Mouse (Mus musculus): ENCODE data around the gene Fbln1.

Fbln1 gene

DNA sequence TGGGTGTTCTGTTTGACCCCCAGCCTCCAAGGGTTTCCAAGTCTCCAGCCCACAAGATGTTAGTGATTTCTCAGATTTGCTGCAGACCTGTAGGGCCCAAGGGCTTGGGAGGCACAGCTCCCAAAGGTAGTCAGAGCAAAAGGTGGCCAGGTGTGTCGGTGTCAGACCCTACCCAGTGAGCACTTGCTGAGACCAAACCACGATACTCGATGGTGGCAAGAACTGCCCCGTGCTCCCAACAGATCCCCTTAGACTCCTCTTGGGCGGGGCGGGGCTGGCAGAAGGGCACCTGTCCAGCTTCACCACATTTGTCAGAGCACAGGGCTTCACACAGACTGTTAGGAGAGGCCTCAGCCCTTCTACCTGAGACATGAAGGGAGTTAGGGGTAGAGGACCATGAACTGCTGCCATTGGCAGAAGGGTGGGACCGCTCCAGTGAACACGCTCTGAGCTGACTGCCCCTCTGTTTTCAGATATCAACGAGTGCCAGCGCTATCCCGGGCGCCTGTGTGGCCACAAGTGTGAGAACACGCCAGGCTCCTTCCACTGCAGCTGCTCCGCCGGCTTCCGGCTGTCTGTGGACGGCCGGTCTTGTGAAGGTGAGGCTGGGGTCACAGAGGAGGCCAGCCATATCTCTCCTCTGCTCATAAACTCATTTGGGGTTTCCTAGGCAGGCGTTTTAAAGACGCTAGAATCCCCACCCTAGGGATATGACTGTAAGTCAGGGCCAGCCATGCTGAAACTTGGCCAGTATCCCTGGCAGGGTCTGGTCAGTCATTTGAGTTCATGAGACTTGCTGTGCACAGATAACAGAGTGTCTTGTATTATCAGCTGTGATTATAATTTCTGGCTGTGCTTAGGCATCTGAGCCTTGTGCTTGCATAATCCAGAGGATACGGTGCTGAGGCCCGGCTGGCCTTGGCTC, 33.3 kb downstream of the Fbln1 start:
- no peak for DNase-seq

DNA sequence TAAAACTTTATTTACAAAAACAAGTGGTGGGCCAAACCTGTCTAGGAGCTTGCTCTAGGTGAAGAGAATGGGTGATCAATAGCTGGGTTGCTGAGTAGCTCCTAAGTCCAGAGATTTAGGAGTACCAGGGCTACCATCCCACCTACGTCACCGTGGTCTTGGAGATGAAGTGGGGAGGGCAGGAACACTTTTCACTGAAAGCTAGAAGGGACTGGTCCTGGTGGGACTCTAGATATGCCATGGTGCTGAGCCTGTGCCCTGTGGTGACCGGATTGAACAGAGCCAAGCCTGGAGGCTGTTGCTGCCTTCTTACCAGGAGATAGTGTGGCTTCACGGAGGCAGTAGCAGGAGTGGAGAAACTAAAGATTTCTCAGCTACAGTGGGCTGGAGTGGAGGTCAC, 34.3 kb downstream of the Fbln1 start:
- DNase-seq = no peak

DNA sequence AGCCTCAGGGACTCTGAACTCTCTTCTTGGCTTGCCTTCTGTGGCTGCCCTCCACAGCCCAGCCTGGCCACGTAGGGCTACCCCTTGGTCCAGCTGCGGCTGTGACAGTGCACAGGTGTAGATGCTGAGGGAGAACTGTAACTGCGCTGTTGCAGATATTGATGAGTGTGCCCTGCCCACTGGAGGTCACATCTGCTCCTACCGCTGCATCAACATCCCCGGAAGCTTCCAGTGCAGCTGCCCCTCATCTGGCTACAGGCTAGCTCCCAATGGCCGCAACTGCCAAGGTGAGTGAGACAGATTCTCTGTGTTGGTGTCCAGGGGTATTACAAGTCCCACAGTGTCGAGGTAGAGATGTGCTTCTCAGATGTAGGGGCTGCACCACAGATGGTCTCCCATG, 36.1 kb downstream of the Fbln1 start:
- DNase-seq = no peak

DNA sequence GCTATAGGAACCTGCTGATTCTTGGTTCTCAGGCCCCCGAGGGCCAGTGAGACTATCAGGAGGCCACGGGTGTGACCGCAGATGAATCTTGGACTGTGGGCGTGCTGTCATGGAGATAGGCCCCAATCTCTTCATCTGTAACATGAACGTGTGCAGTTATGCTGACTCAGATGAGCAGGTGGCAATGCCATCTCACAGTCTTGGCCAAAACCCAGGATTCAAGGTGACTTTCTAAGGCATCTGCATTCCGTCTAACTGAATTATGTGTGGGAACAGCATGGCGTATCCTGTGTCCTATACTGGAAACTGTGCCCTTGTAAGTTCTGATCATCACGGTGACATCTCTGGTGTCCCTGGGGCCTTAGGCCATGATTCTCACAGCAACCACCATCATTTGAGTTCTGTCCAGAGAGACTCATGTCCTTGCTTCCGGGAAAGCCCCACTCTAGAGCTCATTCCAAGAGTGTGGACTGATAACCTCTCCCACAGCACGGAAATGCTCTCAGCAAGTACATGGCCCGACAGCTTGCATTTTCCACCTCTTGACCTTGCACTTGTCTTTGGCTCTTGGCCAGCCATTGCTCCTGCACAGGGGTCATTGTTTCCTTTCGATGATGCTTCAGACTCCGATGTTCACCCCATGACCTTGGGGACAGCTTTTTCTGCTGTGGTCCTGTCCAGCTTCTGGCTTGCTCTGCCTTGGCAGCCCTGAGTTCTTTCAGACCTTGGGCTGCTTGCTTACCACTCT, 38.8 kb downstream of the Fbln1 start:
- DNase-seq = no peak

DNA sequence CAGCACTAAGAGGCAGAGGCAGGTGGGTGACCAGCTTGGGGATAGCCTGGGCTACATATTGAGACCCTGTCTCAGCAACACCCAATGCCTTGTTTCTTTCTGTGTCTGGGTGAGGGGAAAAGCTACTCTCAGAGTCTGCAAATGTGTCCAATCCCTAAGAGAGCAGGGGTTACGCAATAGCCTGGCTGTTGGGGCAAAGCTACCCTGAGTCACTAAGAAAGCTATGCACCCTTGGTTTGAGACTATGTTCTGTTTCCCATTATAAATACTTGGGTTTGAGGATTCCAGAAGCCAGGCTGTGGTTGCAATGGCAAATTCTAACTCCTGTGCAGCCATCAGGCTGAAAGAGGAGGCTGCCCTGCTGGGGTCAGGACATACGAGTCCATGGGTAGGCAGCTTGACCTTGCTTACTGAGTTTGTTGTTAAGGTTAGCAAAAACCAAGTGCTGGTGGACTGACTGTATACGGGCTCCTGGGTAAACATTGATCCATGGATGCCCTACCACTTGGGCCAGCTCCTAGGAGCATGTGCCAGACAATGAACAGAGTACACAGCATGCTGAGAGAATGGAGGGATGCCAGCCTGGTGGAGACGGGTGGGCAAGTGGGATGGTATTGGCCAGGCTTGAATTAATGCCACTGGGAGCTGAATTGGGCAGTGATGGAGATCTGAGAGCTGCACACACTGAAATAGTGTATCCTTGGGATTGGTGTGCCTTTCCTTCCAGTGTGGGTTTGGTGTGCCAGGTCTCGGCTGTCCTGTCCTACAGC, 39.7 kb downstream of the Fbln1 start:
- no peak for DNase-seq

DNA sequence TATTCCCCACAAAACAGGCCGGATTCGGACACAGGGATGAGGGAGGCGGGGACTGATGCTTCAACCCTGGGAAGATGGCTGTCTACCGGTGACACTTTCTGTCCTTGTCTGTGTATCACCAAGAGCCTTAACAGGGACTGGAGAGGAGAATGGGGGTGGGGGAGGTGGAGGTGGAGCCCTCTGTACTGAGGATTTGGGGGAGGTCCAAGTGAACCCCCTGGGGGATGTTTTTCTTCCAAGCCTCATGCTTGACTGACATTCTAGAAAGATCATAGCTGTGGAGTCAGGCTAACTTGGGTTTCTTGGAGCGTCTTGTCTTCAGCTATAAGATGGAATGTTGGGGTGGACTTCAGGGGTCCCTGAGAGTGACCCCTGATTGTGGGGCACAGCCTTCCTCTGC, 40.3 kb downstream of the Fbln1 start:
- no peak for DNase-seq

DNA sequence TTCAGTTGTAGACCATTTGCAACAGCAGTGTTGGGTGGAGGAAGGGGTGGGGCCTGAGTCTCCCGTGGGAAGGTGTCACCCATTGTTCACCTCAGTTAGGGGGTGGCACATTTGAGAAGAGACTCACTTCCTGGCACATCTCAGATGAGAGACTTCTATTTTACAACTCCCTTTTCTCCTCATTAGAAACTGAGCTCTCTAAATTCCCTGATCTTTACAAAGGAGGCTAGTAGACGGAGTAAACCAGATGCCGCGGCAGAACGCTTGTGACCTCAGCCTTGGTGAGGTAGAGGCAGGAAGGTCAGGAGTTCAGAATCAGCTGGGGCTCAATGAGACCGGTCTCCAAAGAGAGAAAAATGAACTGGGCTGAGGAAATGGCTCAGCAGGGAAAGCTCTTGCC, 41.2 kb downstream of the Fbln1 start:
- DNase-seq = no peak

DNA sequence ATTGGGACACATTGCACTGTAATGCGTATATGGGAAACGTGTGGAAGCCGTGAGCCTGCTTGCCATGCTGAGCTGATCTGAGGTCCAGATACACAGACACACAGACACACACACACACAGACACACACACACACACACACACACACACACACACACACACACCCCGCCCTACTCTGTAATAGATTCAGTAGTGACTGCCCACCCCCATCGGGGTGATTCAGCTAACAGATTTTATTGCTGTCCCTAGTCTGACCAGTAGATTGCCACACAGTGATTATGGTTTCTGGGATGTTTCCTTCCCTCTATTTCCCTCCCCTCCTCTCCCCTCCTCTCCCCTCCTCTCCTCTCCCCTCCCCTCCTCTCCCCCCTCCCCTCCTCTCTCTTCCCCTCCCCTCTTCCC, 42.6 kb downstream of the Fbln1 start:
- no peak for DNase-seq

DNA sequence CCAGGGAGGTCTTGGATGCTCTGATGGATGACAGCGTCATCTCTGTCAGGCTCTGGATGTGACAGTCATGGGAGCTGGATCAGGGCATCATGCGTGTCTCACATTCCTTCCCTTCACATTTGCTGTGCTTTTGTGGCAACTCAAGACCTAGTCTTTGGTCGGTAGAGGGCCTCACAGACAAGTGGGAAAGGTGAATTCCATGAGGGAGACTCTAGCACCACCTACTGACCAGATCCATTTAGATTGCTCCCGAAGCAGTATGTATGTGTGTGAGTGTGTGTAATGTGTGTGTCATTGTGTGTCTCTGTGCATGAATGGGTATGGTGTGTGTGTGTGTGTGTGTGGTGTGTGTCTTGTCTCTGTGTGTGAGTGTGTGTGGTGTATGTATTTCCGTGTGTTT, 43.5 kb downstream of the Fbln1 start:
- peak; percentile 72 for DNase-seq

DNA sequence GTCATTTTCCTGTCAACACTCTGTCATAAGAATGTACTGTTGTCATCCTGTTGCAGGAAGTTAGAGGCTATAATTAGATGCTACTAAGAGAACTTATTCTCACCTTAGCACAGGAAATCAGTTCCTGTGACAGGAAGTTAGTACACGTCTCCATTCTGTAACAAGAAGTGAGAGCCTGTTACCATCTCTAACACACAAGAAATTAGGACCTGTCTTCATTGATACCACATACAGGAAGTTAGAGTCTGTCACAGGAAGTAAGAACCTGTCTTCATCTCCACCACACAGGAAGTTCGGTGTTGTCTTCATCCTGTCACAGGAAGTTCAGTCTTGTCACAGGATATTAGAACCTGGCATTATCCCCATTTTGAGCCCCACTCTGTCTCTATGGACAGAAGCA, 44.7 kb downstream of the Fbln1 start:
- no peak for DNase-seq

DNA sequence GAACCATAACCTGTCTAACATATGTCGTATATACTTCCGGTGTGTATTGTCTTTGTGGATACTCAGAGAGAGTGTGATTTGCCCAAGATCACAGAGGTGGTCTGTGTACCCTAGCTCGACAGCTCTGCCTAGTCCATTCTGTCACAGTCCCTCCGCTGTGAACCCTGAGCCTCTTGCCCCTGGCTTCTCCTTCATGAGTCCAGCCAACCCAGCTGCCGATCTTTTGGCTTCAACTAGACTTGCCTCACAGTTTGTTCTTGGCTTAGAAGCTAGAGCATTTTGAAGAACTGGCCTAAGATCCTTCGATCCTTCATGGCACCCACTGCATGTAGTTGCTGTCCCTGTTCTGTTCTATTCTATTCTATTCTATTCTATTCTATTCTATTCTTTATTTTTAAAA, 46.7 kb downstream of the Fbln1 start:
- DNase-seq = no peak

DNA sequence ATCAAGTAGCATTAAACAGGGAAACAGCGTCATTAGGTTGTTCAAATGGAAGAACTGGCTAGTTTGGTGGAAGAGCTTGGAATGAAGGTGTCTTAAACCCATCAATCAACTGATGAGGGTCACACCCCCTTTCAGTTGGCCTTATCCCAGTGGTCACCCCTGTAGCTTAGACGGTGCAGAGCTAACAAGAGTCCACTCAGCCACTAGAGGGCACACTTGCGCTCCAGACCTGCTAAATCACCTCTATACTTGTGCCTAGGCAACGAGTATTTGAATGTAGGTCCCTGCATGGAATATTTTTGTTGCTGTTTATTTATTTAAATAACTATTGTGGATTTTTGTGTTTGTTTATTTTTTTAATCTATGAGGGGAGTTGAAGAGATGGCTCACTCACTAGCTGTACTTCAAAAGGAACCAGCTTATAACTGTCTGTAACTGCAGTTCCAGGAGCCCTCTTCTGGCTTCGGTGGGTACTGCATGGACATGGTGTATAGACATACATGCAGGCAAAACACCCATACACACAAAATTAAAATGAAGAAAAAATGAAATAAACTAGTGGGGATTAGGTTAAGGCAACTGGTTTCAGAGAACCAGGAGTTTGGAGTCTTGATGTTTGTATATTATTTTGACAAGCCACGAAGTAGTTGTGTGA, 52.2 kb downstream of the Fbln1 start:
- no peak for DNase-seq

DNA sequence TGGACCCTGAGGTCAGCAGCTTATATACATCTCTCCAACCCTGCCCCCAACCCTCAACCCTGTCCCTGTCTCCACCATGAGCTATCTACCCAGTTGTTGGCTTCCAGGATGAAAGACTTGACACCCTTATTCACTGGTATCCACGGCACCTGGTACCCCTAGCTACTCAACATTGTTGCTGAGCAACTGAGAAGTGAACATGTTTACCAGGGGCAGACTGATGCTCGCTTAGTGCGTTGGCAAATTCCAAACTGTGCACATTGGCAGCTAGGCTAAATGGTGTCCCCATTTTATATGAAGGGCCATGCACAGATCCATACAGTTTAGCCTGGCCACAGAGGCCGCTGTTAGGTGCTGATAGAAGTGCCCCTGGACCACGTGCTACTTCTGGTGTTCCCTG, 57.1 kb downstream of the Fbln1 start:
- DNase-seq = peak; percentile 51

DNA sequence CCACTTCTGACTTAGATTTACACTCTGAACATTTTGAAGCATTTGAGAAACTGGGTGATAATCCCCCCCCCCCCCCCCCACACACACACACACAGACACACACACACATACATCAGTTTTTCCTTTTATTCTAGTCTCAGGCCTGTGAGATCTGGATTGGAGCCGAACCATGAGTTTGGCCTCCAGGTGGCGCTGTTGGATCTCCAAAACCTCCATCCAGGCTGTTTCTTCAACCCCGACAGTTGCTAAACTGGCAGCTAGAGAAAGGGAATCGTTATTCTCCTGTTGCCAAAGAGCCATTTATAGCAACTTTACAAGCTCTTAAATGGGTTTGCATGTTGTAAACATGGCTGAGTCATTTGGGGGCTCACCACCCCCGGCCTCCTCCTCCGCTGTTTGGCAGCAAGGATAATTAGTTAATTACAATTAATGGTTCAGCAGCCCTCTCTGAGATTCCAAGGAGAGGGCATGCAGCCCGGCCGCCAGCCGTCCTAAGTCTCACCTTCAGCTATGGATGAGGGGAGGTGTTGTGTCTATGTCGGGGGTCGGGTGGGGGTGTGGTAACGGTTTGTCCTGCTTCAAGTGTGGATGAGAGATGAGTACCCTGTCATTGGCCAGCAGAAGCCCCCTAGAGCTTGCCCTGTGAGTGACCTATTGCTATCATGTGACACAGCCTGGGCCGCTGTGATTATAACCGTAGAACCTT, 61.1 kb downstream of the Fbln1 start:
- DNase-seq = peak; percentile 86

DNA sequence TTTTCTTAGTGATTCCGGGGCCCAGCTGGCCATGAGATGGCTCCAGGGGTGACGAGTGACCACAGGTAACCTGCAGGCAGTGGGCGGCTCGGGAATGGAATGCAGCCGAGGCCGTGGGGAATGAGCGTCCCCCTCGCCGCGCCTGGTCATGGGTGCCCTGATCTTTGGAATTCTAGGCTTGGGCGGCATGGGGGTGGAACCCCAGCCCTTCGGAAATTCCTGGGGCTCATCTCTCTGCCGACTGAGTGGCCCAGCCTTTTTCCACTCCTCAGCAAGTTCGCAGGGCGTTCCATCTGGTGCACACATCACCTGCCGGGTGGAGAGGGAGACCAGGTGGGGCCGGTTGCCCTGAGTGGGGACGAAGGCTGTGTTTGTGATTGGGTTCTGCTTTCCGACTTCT, 62.1 kb downstream of the Fbln1 start:
- DNase-seq = no peak

DNA sequence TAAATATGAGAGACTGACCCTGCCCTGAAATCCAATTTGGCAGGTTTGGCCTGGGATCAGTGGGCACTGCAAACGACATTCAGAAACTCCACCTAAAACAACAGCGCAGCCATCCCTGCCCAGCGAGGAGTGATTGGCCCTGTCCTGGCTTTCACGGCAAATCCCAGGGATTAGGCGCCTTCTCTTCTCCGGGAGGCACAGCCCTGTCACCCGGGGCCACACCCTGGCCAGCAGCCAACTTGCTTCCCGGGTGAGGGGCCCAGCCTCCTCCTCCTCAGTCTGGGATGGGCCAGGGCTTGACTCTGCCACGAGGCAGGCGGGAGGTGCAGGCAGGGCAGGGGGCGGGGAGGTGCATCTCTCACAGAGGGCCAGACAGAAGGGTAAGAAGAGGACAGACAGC, 67.2 kb downstream of the Fbln1 start:
- DNase-seq = no peak

DNA sequence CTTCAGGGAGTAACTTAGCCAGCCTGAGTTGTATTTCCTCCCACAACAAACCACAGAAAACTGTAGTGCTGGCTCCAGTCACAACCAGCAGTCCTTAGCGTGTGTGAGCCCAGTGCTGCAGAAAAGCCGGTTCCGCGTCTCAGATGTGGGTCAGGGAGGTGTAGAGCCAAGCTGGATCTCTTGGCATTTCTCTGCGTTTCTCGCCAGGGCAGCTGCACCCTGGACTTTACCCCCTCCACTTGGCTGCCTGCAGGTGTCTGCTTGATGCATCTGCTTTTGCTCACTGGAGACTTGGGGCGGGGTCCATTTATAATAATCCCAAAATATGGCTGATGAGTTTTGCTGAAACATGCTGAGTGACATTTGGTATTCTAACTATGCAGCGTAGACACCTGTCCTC, 71.5 kb downstream of the Fbln1 start:
- no peak for DNase-seq

DNA sequence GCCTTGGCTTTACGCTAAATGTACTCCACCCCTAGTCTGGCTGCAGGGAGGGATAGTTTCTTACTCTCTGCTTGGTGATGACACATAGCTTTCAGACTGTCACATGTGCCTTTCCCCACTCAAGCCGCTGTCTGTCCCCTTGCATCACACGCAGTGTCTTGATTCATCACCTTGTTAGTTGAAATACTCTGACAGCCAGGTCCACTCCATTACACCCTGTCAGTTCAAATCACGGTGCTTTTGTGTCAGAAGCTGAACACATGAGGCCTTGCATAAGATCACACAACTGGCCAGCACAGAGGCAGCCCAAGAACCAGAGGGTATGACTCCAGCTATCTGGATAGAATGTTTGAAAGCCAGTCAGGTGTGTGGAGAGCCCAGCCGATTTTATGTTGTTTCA, 73.2 kb downstream of the Fbln1 start:
- no peak for DNase-seq

DNA sequence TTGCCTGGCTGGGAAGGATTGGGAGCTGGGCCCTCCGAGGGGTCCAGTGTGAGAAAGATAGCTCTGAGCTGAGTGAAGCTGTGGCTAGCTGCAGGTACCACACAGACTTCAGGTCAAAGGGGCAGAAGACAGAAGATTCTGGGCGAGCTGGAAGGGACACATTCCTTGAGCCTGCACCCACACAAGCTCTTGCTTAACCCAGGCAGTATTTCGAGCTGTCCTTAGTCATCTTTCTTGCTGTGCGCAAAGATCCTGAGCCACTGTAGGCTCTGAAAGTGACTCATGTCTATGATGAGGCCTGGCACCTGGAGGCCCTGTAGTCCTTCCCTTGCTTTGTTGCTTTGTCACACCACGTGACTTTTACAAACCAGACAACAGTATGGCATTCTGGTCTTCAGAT, 76.3 kb downstream of the Fbln1 start:
- DNase-seq = no peak

DNA sequence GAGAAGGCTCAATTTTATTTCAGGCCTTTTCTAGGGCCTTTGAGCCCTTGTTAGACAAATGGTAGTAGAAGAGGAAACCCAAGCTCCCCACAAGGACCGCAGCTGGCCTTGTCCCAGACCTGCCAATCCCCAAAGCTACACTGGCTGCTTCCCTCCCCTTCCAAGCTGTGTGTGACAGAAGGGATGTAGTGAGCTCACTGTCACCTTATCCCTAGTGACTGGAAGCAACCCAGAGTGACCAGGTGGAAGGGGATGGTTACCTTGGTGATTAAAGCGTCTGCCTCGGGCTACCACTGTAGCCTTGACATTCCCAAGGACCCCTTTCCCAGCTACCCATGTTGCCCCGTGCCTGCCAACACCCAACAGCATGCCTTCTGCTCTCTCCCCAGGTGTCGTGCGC, 78.9 kb downstream of the Fbln1 start:
- no peak for DNase-seq

DNA sequence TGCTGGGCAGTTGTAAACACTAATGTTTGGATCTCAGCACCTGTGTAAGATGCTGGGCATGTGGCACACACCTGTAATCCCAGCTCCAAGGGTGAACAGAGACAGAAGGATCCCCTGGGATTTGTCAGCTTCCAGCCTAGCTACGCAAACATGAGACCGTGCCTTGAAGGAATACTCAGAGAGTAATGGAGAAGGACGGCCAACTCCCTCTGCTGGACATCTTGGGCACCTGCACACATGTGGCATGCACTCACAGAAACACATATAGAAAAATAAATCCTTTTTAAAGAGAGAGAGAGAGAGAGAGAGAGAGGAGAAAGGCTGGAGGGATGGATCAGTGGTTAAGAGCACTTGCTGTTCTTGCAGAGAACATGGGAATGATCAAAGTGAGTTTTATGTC, 88.9 kb downstream of the Fbln1 start:
- no peak for DNase-seq

DNA sequence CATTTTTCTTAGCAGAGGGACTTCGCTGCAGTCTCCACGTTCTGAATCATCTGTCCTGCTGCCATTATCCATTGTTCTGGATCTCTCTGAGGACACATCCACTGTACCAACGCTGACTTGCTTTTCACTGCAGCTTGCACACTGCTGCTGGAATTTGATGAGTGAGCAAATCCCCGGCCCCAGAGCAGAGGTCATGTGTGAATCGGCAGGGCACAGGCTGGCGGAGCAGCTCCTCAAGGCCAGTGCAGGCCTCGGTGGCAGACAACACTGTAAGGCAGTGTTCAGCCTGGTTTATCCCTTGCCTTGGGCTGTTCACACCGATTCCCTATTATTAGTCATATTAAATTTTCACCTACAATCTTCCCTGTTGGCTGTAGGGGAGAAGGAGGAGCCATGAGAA, 89.8 kb downstream of the Fbln1 start:
- DNase-seq = no peak

Data from layer of hippocampus, adult 9-11 months (tissue).